Mouse (Mus musculus) liver, adult 2 months (tissue): ENCODE measurements at regions not wholly inside any gene's neighbourhood (a gene's known extent, or its start where the extent isn't known, plus 50 kb on each side); places are given as distances from the start of the nearest gene placed in this dataset.

Experiments used
- CTCF ChIP-seq: fragments of 200-500 bp; IDR thresholded peaks from 2 replicates; pipeline ENCODE4 v1.5.1; 2011; ENCODE audit warnings: low read depth, low read length, control low read depth
- POLR2A ChIP-seq: fragments of 200-500 bp; IDR thresholded peaks from 2 replicates; pipeline ENCODE4 v1.6.1; 2011; ENCODE audit warnings: low read length, control low read depth; ENCODE audit not compliant: insufficient read depth; ENCODE audit errors: extremely low read depth

GRCm38 (mm10) chr9:50142756-50143155 lies 202.0 kb downstream of the Rpl10-ps3 start:
- no peak for TF ChIP-seq POLR2A
- no peak for TF ChIP-seq CTCF
